Mouse (Mus musculus) intestine, embryonic 14.5 days (tissue): ENCODE measurements at regions not wholly inside any gene's neighbourhood (a gene's known extent, or its start where the extent isn't known, plus 50 kb on each side); places are given as distances from the start of the nearest gene placed in this dataset.

ENCODE experiments used
- ATAC-seq: fragments of 200-750 bp; cut with Nextera tagmentation; replicated peaks from 2 replicates; pipeline ENCODE4 v1.8.0; 2017; ENCODE audit warnings: low read depth, moderate number of reproducible peaks, moderate TSS enrichment, moderate library complexity; ENCODE audit not compliant: low FRiP score, low TSS enrichment
- DNase-seq: peaks from one replicate; pipeline ENCODE4 v3.0.0-alpha.2; 2018; ENCODE audit warnings: low spot score
- H3K27ac ChIP-seq: fragments of 300-500 bp; sonication (generic); 2 replicates; pipeline ENCODE4 v1.5.1; 2014; ENCODE audit warnings: low read depth, mild to moderate bottlenecking, control low read depth
- H3K27me3 ChIP-seq: fragments of 300-500 bp; sonication (generic); replicated peaks from 2 replicates; pipeline ENCODE4 v1.6.1; 2014; ENCODE audit warnings: low read length, control low read depth; ENCODE audit not compliant: control insufficient read depth, insufficient read depth
- H3K36me3 ChIP-seq: fragments of 300-500 bp; sonication (generic); 2 replicates; pipeline ENCODE4 v1.6.1; 2014; ENCODE audit warnings: low read length, control low read depth; ENCODE audit not compliant: control insufficient read depth, insufficient read depth
- H3K4me1 ChIP-seq: fragments of 300-500 bp; sonication (generic); replicated peaks from 2 replicates; pipeline ENCODE4 v1.6.1; 2014; ENCODE audit warnings: low read length, control low read depth, mixed read lengths; ENCODE audit not compliant: control insufficient read depth, insufficient read depth
- H3K4me2 ChIP-seq: fragments of 300-500 bp; sonication (generic); 2 replicates; pipeline ENCODE4 v1.6.1; 2014; ENCODE audit warnings: low read length
- H3K4me3 ChIP-seq: fragments of 300-500 bp; sonication (generic); 2 replicates; pipeline ENCODE4 v1.5.1; 2014; ENCODE audit warnings: low read depth, low read length, control low read depth, mixed read lengths
- H3K9ac ChIP-seq: fragments of 300-500 bp; sonication (generic); 2 replicates; pipeline ENCODE4 v1.6.1; 2014; ENCODE audit warnings: mild to moderate bottlenecking, low read length
- H3K9me3 ChIP-seq: fragments of 300-500 bp; sonication (generic); 2 replicates; pipeline ENCODE4 v1.6.1; 2016; ENCODE audit warnings: low read length, control low read depth; ENCODE audit not compliant: control insufficient read depth
- WGBS: fragments of 180-500 bp; shearing (Covaris S2); extraction: QIAGEN DNeasy Blood & Tissue Kit; methylation state at CpG from one replicate; pipeline ENCODE4 v1.1.7; 2014; 5-methylcytosine and 5-hydroxymethylcytosine counted together

DNA sequence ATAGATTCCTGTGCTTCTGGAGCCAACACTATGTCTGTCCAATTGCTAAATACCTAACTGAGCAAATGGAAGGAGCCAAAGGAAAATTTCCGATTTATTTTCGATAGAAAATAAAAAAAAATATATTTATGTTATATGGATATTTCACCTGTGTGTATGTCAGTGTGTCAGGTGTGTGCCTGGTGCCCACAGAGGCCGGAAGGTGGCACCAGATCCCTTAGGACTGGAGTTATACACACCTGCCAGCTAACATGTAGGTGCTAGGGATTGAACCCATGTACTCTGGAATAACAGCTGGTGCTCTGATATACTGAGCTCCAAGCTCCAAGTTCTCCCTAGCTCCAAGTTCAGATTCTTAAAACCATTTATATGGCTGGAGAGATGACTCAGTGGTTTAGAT is 79.0 kb downstream of the Mfsd1 start:
- H3K4me1 ChIP-seq = no peaks in the 10 kb centered on the region
- H3K27me3 ChIP-seq = no peaks in the 10 kb centered on the region
- no peak overlapping the region for H3K4me3 ChIP-seq
- ATAC-seq (no peak), DNase-seq (no peak)
- WGBS = 83% methylated on average over 3 of the region's 3 CpGs
- no peak overlapping the region for H3K27ac ChIP-seq
- H3K9ac ChIP-seq = no peak overlapping the region
- no peaks in the 10 kb centered on the region for H3K36me3 ChIP-seq
- H3K4me2 ChIP-seq = no peak overlapping the region
- no peaks in the 10 kb centered on the region for H3K9me3 ChIP-seq

- Histone ChIP-seq H3K4me2 (no peak overlapping the region), H3K9me3 (no peaks in the 10 kb centered on the region), H3K4me1 (no peaks in the 10 kb centered on the region), H3K36me3 (no peaks in the 10 kb centered on the region), H3K4me3 (no peak overlapping the region), H3K27ac (no peak overlapping the region), H3K27me3 (no peaks in the 10 kb centered on the region), H3K9ac (no peak overlapping the region)
- no peak for ATAC-seq
- no peak for DNase-seq
- WGBS = 36% methylated on average over 6 of the region's 6 CpGs
Observed at GRCm38 (mm10) chr3:67709322-67709721, 126.8 kb downstream of the Mfsd1 start.

DNA sequence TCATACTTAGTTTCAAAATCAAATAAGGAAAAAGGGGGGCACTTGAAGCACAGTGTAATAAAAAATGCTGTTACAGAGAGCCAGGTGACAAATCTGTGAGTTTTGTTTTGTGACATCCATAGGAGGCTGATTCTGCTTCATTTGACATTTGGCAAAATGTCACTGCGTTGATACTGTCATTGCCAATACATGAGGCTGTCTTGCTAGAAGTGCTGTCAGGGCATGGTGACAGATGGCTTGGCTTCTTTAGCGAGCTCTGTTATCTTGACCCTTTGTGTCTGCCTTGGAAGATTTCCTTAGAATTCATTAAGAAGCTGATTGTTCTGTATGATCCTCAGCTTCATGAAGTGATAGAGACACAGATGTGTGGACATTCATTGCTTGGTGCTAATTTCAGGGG is 129.2 kb downstream of the Mfsd1 start:
- 67% methylated on average over 2 of the region's 2 CpGs for WGBS
- H3K9ac ChIP-seq = no peak overlapping the region
- no peaks in the 10 kb centered on the region for H3K4me1 ChIP-seq
- H3K27ac ChIP-seq = no peak overlapping the region
- no peak overlapping the region for H3K4me3 ChIP-seq
- DNase-seq (no peak), ATAC-seq (no peak)
- H3K27me3 ChIP-seq = no peaks in the 10 kb centered on the region
- no peaks in the 10 kb centered on the region for H3K9me3 ChIP-seq
- no peaks in the 10 kb centered on the region for H3K36me3 ChIP-seq
- H3K4me2 ChIP-seq = no peak overlapping the region

- Histone ChIP-seq H3K36me3 (no peaks in the 10 kb centered on the region), H3K4me1 (no peaks in the 10 kb centered on the region), H3K4me3 (no peak overlapping the region), H3K9ac (no peak overlapping the region), H3K9me3 (no peaks in the 10 kb centered on the region), H3K27me3 (peaks cover 13% of the 10 kb centered on the region; the same call in 1 of the 2 replicates), H3K27ac (no peak overlapping the region), H3K4me2 (no peak overlapping the region)
- no peak for DNase-seq
- 48% methylated on average over 3 of the region's 3 CpGs for WGBS
- peak; percentile 47; the same call in 1 of the 2 replicates for ATAC-seq
Observed at GRCm38 (mm10) chr3:67731921-67732320, 149.4 kb downstream of the Mfsd1 start.

GRCm38 (mm10) chr3:67732858-67733257 is 150.3 kb downstream of the Mfsd1 start:
- H3K36me3 ChIP-seq = no peaks in the 10 kb centered on the region
- H3K4me2 ChIP-seq = no peak overlapping the region
- no peaks in the 10 kb centered on the region for H3K4me1 ChIP-seq
- no peaks in the 10 kb centered on the region for H3K9me3 ChIP-seq
- DNase-seq (no peak), ATAC-seq (no peak)
- WGBS = 73% methylated on average over 2 of the region's 2 CpGs
- H3K27ac ChIP-seq = no peak overlapping the region
- H3K9ac ChIP-seq = no peak overlapping the region
- H3K4me3 ChIP-seq = no peak overlapping the region
- H3K27me3 ChIP-seq = peaks cover 13% of the 10 kb centered on the region; the same call in 1 of the 2 replicates

GRCm38 (mm10) chr3:67754256-67754655 is 137.8 kb upstream of the Iqcj start:
- no peaks in the 10 kb centered on the region for H3K27me3 ChIP-seq
- H3K4me3 ChIP-seq = no peak overlapping the region
- no peaks in the 10 kb centered on the region for H3K9me3 ChIP-seq
- no peak overlapping the region for H3K27ac ChIP-seq
- no peak overlapping the region for H3K9ac ChIP-seq
- ATAC-seq (no peak), DNase-seq (no peak)
- H3K36me3 ChIP-seq = no peaks in the 10 kb centered on the region
- H3K4me2 ChIP-seq = no peak overlapping the region
- no peaks in the 10 kb centered on the region for H3K4me1 ChIP-seq
- WGBS = 79% methylated on average over 2 of the region's 2 CpGs

DNA sequence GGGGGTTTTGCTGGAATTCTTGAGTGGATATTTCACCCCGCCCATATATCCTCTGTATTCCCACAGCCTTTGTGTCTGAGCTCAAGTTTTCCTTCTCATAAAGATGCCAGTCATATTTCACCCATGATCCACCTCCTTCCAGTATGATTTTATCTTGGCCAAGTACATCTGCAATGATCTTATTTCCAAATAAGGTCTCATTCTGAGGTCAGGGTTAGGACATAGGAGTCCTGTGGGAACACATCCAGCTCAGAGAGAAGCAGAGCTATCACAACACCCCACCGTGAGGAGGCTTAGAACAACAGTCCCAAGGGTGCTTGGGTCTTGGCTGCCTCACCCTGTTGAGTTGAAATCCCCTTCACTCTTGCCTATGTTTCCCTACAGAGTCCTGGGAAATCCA is 123.4 kb upstream of the Iqcj start:
- Histone ChIP-seq H3K27me3 (no peaks in the 10 kb centered on the region), H3K4me3 (no peak overlapping the region), H3K36me3 (no peaks in the 10 kb centered on the region), H3K4me1 (no peaks in the 10 kb centered on the region), H3K9ac (no peak overlapping the region), H3K27ac (no peak overlapping the region), H3K9me3 (no peaks in the 10 kb centered on the region), H3K4me2 (no peak overlapping the region)
- ATAC-seq = no peak
- no peak for DNase-seq
- 69% methylated on average over 2 of the region's 2 CpGs for WGBS

DNA sequence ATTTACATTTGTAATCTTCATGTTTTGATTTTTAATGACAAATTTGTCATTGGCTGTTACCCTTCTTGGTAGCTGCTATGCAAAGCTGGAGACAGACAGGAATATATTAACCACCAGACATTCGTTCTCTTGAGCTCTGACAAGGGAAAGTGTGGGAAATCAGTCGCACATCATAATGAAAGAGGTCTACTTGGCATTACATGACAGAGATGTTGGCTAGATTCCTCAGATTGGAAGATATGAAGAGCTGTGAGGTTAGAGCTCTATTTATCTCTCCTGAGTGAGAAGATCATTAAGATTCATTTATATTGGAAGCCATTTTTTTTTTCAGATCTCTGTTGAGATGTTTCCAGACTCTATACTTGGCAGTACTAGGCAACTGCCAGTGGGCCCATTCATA is 118.6 kb upstream of the Iqcj start:
- Histone ChIP-seq H3K4me3 (no peak overlapping the region), H3K9ac (no peak overlapping the region), H3K27ac (no peak overlapping the region), H3K27me3 (no peaks in the 10 kb centered on the region), H3K9me3 (no peaks in the 10 kb centered on the region), H3K4me1 (no peaks in the 10 kb centered on the region), H3K4me2 (no peak overlapping the region), H3K36me3 (no peaks in the 10 kb centered on the region)
- WGBS = 67% methylated on average over 2 of the region's 2 CpGs
- no peak for ATAC-seq
- no peak for DNase-seq

DNA sequence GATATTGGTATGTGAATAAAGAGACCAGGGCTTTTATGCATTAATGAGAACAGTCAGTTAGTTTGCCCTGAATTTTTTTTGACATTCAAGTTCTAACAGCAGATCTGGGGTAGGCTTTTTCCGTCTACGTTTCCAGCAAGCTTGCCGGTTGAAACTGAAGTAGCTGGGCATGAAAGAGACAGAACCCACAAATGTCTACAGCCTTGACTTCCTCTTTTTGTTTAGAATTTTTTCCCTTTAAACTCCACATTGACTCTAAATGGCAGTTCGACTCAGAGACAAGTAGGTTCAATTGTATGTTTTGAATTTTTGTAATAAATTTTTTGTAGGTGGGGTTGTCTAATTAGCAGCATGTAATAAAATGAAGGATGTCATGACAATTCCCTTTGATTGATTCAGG is 109.8 kb upstream of the Iqcj start:
- Histone ChIP-seq H3K9ac (no peak overlapping the region), H3K9me3 (no peaks in the 10 kb centered on the region), H3K4me3 (no peak overlapping the region), H3K27ac (no peak overlapping the region), H3K4me1 (no peaks in the 10 kb centered on the region), H3K36me3 (no peaks in the 10 kb centered on the region), H3K4me2 (no peak overlapping the region), H3K27me3 (no peaks in the 10 kb centered on the region)
- ATAC-seq = no peak
- DNase-seq = no peak
- 86% methylated on average over 4 of the region's 4 CpGs for WGBS
